In the genomic region with DNA sequence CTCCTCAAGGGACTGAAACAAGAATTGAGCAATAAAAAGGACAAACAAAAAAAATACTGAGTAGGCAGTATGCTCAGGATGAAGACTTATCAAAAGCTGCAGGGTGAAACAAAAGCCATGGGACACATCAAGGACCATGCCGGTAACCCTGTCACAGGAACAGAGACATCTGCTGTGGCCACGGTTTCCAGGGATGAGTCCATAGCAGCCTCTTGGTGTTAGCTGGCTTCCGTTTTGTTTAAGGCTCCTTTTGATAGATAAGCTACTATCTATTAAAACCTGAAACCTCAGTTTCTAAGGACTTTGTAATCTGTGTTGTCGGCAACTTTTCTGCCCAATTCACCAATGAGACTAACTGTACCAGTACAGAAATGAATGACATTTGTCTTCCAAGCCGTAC, we compare ENCODE assay signal across 33 mouse cellular contexts. TPM values are rescaled to one million over a fixed set of nuclear protein-coding genes. Genes with fewer than 3 reads are reported as not detected.
DNase-seq lines count a peak whose midpoint lies in the region; ATAC-seq and TF ChIP-seq lines count a peak whose summit lies in the region.
"Had no signal": no experiment of that assay in that cellular context is flagged by ENCODE, and none has a peak within 500 bp of the region (broad histone marks: within the 10 kb centered on the region; RNA-seq: fewer than 3 reads in every experiment).

No protein-coding gene starts in this region.

- DNase-seq in MEL-GATA-1-ER (ENCODE audit: extremely low read depth, low read depth), result peak; percentile 97
- no peak for DNase-seq in gastrocnemius, adult 2 months
- no peak for DNase-seq in left cerebral cortex, adult 18-20 months (ENCODE audit: low spot score in 2 of 2)
- DNase-seq in Muller cell, postnatal 12 days (ENCODE audit: inconsistent ontology term), result no peak
- DNase-seq: adrenal gland, adult 8-10 months; adrenal gland, postnatal 25 days; cerebellum, adult 11-12 months; cerebellum, adult 8-10 months; cerebellum, postnatal 10 days; cerebellum, postnatal 36 days; embryo, embryonic 11 days; gastrocnemius, postnatal 10 days; gastrocnemius, postnatal 36 days; heart, postnatal 36 days had no signal

- no peak overlapping the region for H3K4me3 ChIP-seq in intestine, embryonic 15.5 days (replicated peaks)
- H3K4me3 ChIP-seq in intestine, postnatal 0 days (ENCODE audit: low read depth, low read length), result no peak overlapping the region
- no peak overlapping the region for H3K4me3 ChIP-seq in gastrocnemius, adult 2 months
- H3K4me3 ChIP-seq: embryonic facial prominence, embryonic 10.5 days; embryonic facial prominence, embryonic 13.5 days; erythroblast, embryonic 14.5 days; forebrain, embryonic 12.5 days; forebrain, embryonic 15.5 days; hindbrain, embryonic 10.5 days; hindbrain, embryonic 13.5 days had no signal

- 62% methylated on average over 5 of the region's 5 CpGs for WGBS in intestine, embryonic 15.5 days
- WGBS in intestine, postnatal 0 days, result 35% methylated on average over 5 of the region's 5 CpGs

- no peaks in the 10 kb centered on the region for H3K4me1 ChIP-seq in intestine, embryonic 15.5 days (replicated peaks)
- H3K4me1 ChIP-seq in intestine, postnatal 0 days (replicated peaks; ENCODE audit: control insufficient read depth, insufficient read depth, low read length), result 0 out of 2 replicates have a peak, but pooled peaks cover 3% of the 10 kb centered on the region
- H3K4me1 ChIP-seq: embryonic facial prominence, embryonic 10.5 days; embryonic facial prominence, embryonic 13.5 days had no signal

- H3K27ac ChIP-seq in intestine, embryonic 15.5 days, result no peak overlapping the region
- H3K27ac ChIP-seq in intestine, postnatal 0 days (ENCODE audit: low read depth, low read length), result no peak overlapping the region
- no peak overlapping the region for H3K27ac ChIP-seq in gastrocnemius, adult 2 months
- H3K27ac ChIP-seq: embryonic facial prominence, embryonic 10.5 days; embryonic facial prominence, embryonic 13.5 days; forebrain, embryonic 12.5 days; forebrain, embryonic 15.5 days; hindbrain, embryonic 10.5 days; hindbrain, embryonic 13.5 days had no signal

- H3K27me3 ChIP-seq in intestine, embryonic 15.5 days (replicated peaks), result no peaks in the 10 kb centered on the region
- no peaks in the 10 kb centered on the region for H3K27me3 ChIP-seq in intestine, postnatal 0 days (replicated peaks; ENCODE audit: control insufficient read depth, insufficient read depth, low read length)
- H3K27me3 ChIP-seq: embryonic facial prominence, embryonic 13.5 days; forebrain, embryonic 12.5 days; forebrain, embryonic 15.5 days; hindbrain, embryonic 13.5 days had no signal

- H3K36me3 ChIP-seq in intestine, embryonic 15.5 days, result peaks cover 28% of the 10 kb centered on the region
- peaks cover 65% of the 10 kb centered on the region for H3K36me3 ChIP-seq in intestine, postnatal 0 days (ENCODE audit: control insufficient read depth, insufficient read depth)

- H3K4me2 ChIP-seq in intestine, embryonic 15.5 days (replicated peaks), result no peak overlapping the region
- no peak overlapping the region for H3K4me2 ChIP-seq in intestine, postnatal 0 days (replicated peaks; ENCODE audit: low read depth)
- H3K4me2 ChIP-seq: embryonic facial prominence, embryonic 13.5 days; forebrain, embryonic 12.5 days; forebrain, embryonic 15.5 days; heart, embryonic 11.5 days; hindbrain, embryonic 13.5 days had no signal

- no peak for TF ChIP-seq CTCF in intestine, postnatal 0 days (IDR thresholded peaks at IDR 0.05; ENCODE audit: low read depth)
- TF ChIP-seq CTCF in gastrocnemius, adult 2 months (IDR thresholded peaks at IDR 0.05), result no peak

- no peaks in the 10 kb centered on the region for H3K9me3 ChIP-seq in intestine, embryonic 15.5 days
- H3K9me3 ChIP-seq in intestine, postnatal 0 days (ENCODE audit: control insufficient read depth), result no peaks in the 10 kb centered on the region
- H3K9me3 ChIP-seq: embryonic facial prominence, embryonic 10.5 days; embryonic facial prominence, embryonic 13.5 days; forebrain, embryonic 12.5 days; forebrain, embryonic 15.5 days; hindbrain, embryonic 10.5 days; hindbrain, embryonic 13.5 days had no signal

- ATAC-seq in intestine, embryonic 15.5 days, result peak; percentile 46; the same call in 1 of the 2 replicates
- no peak for ATAC-seq in intestine, postnatal 0 days
- peak; percentile 73 for ATAC-seq in megakaryocyte-erythroid progenitor cell, adult 5-6 weeks (replicated peaks; ENCODE audit: low FRiP score, low TSS enrichment, poor library complexity, severe bottlenecking)
- ATAC-seq: activated CD4-positive, CD25-positive, alpha-beta regulatory T cell, adult 4 months; CD4-positive, CD25-positive, alpha-beta regulatory T cell, adult 4 months; forebrain, embryonic 15.5 days; hindbrain, embryonic 16.5 days had no signal

- intact Hi-C loops in gastrocnemius, adult 2 months (cut with DNase I), result no loop called here

- H3K9ac ChIP-seq in intestine, embryonic 15.5 days, result no peak overlapping the region
- no peak overlapping the region for H3K9ac ChIP-seq in intestine, postnatal 0 days (ENCODE audit: low read depth, low read length)
- H3K9ac ChIP-seq: embryonic facial prominence, embryonic 13.5 days; forebrain, embryonic 12.5 days; forebrain, embryonic 15.5 days; hindbrain, embryonic 13.5 days had no signal

RNA-seq across cellular contexts. Expression of a gene that starts 16.4 kb away (rescaled TPM):
- polyA plus RNA-seq in intestine, embryonic 15.5 days (2015; fragmentation: Nextera tagmentation; extraction: Ambion mirVana), result 243 TPM in 2 replicates
- 254 and 260 TPM in 2 replicates for polyA plus RNA-seq in intestine, postnatal 0 days (2015; fragmentation: Nextera tagmentation; extraction: Ambion mirVana)
- total RNA-seq in megakaryocyte-erythroid progenitor cell, adult 5-6 weeks (2014; fragmentation: Nextera tagmentation), result 5.7 and 12.6 TPM in 2 replicates
- total RNA-seq in megakaryocyte-erythroid progenitor cell, adult 5-6 weeks (2017), result 5.3 and 21.9 TPM in 2 replicates
- 10 to 100 TPM; 22.6 to 24.8 TPM for total RNA-seq in gastrocnemius, adult 2 months (2021)
- 10 to 100 TPM; 41.3 to 41.6 TPM for total RNA-seq in left cerebral cortex, adult 18-20 months (2021)
- polyA plus RNA-seq: erythroblast, embryonic 14.5 days had no signal

RNA-seq across cellular contexts. Expression of a gene that starts 16.5 kb away (rescaled TPM):
- 8.3 and 8.6 TPM in 2 replicates for polyA plus RNA-seq in intestine, embryonic 15.5 days (2015; fragmentation: Nextera tagmentation; extraction: Ambion mirVana)
- 6.7 TPM in 2 replicates for polyA plus RNA-seq in intestine, postnatal 0 days (2015; fragmentation: Nextera tagmentation; extraction: Ambion mirVana)
- total RNA-seq in megakaryocyte-erythroid progenitor cell, adult 5-6 weeks (2014; fragmentation: Nextera tagmentation), result 15.4 and 38.5 TPM in 2 replicates
- total RNA-seq in megakaryocyte-erythroid progenitor cell, adult 5-6 weeks (2017), result 23.1 and 24.2 TPM in 2 replicates
- total RNA-seq in gastrocnemius, adult 2 months (2021), result 1 to 10 TPM; 7.8 to 8.6 TPM
- total RNA-seq in left cerebral cortex, adult 18-20 months (2021), result 10 to 100 TPM; 44.3 to 47.5 TPM

RNA-seq across cellular contexts. Expression of a gene that starts 46.9 kb away (rescaled TPM):
- 0.13 and 0.28 TPM in 2 replicates for polyA plus RNA-seq in intestine, embryonic 15.5 days (2015; fragmentation: Nextera tagmentation; extraction: Ambion mirVana)
- 0.26 and 0.56 TPM in 2 replicates for polyA plus RNA-seq in intestine, postnatal 0 days (2015; fragmentation: Nextera tagmentation; extraction: Ambion mirVana)
- total RNA-seq in megakaryocyte-erythroid progenitor cell, adult 5-6 weeks (2014; fragmentation: Nextera tagmentation), result not detected in 2 replicates
- total RNA-seq in megakaryocyte-erythroid progenitor cell, adult 5-6 weeks (2017), result not detected in 2 replicates
- not detected for total RNA-seq in gastrocnemius, adult 2 months (2021)
- total RNA-seq in left cerebral cortex, adult 18-20 months (2021), result 1 to 10 TPM; 5.6 to 6.7 TPM
- total RNA-seq: adrenal gland, postnatal 25 days; gastrocnemius, postnatal 10 days; gastrocnemius, postnatal 36 days; heart, adult 8-10 months; heart, postnatal 36 days had no signal
- polyA plus RNA-seq: activated CD4-positive, CD25-positive, alpha-beta regulatory T cell, adult 4 months; C2C12; CD4-positive, CD25-positive, alpha-beta regulatory T cell, adult 4 months; erythroblast, embryonic 14.5 days; heart, postnatal 0 days had no signal

RNA-seq across cellular contexts. Expression of a gene that starts 50.6 kb away (rescaled TPM):
- polyA plus RNA-seq in intestine, embryonic 15.5 days (2015; fragmentation: Nextera tagmentation; extraction: Ambion mirVana), result not detected in 2 replicates
- polyA plus RNA-seq in intestine, postnatal 0 days (2015; fragmentation: Nextera tagmentation; extraction: Ambion mirVana), result not detected in 2 replicates
- total RNA-seq in megakaryocyte-erythroid progenitor cell, adult 5-6 weeks (2014; fragmentation: Nextera tagmentation), result not detected in 2 replicates
- total RNA-seq in megakaryocyte-erythroid progenitor cell, adult 5-6 weeks (2017), result not detected in 2 replicates
- not detected for total RNA-seq in gastrocnemius, adult 2 months (2021)
- under 1 TPM in 1 of 2 experiments, not detected in 1; 0.91 TPM for total RNA-seq in left cerebral cortex, adult 18-20 months (2021)
- total RNA-seq: adrenal gland, adult 8-10 months; adrenal gland, postnatal 25 days; gastrocnemius, postnatal 10 days; gastrocnemius, postnatal 36 days; granulocyte monocyte progenitor cell, adult 5-6 weeks; heart, adult 8-10 months; heart, postnatal 36 days had no signal
- polyA plus RNA-seq: activated CD4-positive, CD25-positive, alpha-beta regulatory T cell, adult 4 months; C2C12; CD4-positive, CD25-positive, alpha-beta regulatory T cell, adult 4 months; embryonic facial prominence, embryonic 10.5 days; embryonic facial prominence, embryonic 13.5 days; erythroblast, embryonic 14.5 days; forebrain, embryonic 12.5 days; forebrain, embryonic 15.5 days; heart, embryonic 11.5 days; heart, embryonic 14.5 days; heart, postnatal 0 days; hindbrain, embryonic 10.5 days; hindbrain, embryonic 13.5 days had no signal

Comparison
In these comparisons a context has a peak if more than half of its experiments do, and no peak if none do; other contexts are left out.
1. RNA of a gene that starts 46.9 kb away (total RNA-seq): 5.6 to 6.7 TPM in left cerebral cortex, adult 18-20 months; not detected in megakaryocyte-erythroid progenitor cell, adult 5-6 weeks and not detected in gastrocnemius, adult 2 months; every median in the first group is over 4 times any median in the second.